Mouse (Mus musculus) c-Kit-negative CD71-positive TER-119-positive erythroid progenitor cells, embryonic 14.5 days (primary cell): ENCODE measurements around the gene Slamf1.
"Not testable (repeated sequence)": the region's sequence is repeated elsewhere in the genome, so short reads cannot be mapped to it uniquely, and the experiment has no call there.

ENCODE experiments used
- DNase-seq: peaks from one replicate; pipeline ENCODE4 v3.0.0-alpha.2; 2013; ENCODE audit warnings: low read depth, low spot score

The Slamf1 gene

GRCm38 (mm10) chr1:171799648-171800047 is 32.7 kb downstream of the Slamf1 start:
- no peak for DNase-seq

- DNase-seq, result not testable (repeated sequence)
Measured at GRCm38 (mm10) chr1:171811048-171811447, 44.1 kb downstream of the Slamf1 start.

- no peak for DNase-seq
Measured at GRCm38 (mm10) chr1:171815545-171816439, 48.9 kb downstream of the Slamf1 start.

- DNase-seq, result no peak
Measured at GRCm38 (mm10) chr1:171816991-171817390, 50.1 kb downstream of the Slamf1 start.

GRCm38 (mm10) chr1:171821331-171821730 is 54.4 kb downstream of the Slamf1 start:
- DNase-seq, result no peak

GRCm38 (mm10) chr1:171825462-171825861 is 58.5 kb downstream of the Slamf1 start:
- DNase-seq, result no peak

- no peak for DNase-seq
Measured at GRCm38 (mm10) chr1:171826164-171826563, 59.2 kb downstream of the Slamf1 start.

- DNase-seq, result no peak
Measured at GRCm38 (mm10) chr1:171827674-171828073, 60.7 kb downstream of the Slamf1 start.

- DNase-seq, result no peak
Measured at GRCm38 (mm10) chr1:171839488-171839887, 72.6 kb downstream of the Slamf1 start, which contains the start of gene Cd84. Cd84 (plus strand) TSS chr1:171839697.

- DNase-seq, result no peak
Measured at GRCm38 (mm10) chr1:171840450-171841023, 73.6 kb downstream of the Slamf1 start.

GRCm38 (mm10) chr1:171845035-171845754 is 78.3 kb downstream of the Slamf1 start:
- no peak for DNase-seq

- DNase-seq, result no peak
Measured at GRCm38 (mm10) chr1:171848201-171848600, 81.3 kb downstream of the Slamf1 start.

GRCm38 (mm10) chr1:171848757-171849156 is 81.8 kb downstream of the Slamf1 start:
- DNase-seq, result no peak

GRCm38 (mm10) chr1:171849454-171849853 is 82.5 kb downstream of the Slamf1 start:
- DNase-seq, result no peak
